Mouse (Mus musculus) large intestine, adult 2 months (tissue): ENCODE measurements at regions not wholly inside any gene's neighbourhood (a gene's known extent, or its start where the extent isn't known, plus 50 kb on each side); places are given as distances from the start of the nearest gene placed in this dataset.
"Not testable (repeated sequence)": the region's sequence is repeated elsewhere in the genome, so short reads cannot be mapped to it uniquely, and the experiment has no call there.

Experiments used
- DNase-seq: peaks from one replicate; pipeline ENCODE4 v3.0.0-alpha.2; 2012; ENCODE audit warnings: low read depth, low spot score
- whole genome bisulfite sequencing: fragments of 180-500 bp; shearing (Covaris S2); methylation state at CpG from one replicate; pipeline ENCODE4 v1.1.7; 2018; 5-methylcytosine and 5-hydroxymethylcytosine counted together

GRCm38 (mm10) chr2:117444671-117445070 lies 101.9 kb upstream of the Rasgrp1 start:
- no peak for DNase-seq
- 24% methylated on average over 5 of the region's 5 CpGs for WGBS

GRCm38 (mm10) chr2:117446876-117447275 lies 104.1 kb upstream of the Rasgrp1 start:
- DNase-seq, result no peak
- WGBS, result 73% methylated on average over 4 of the region's 4 CpGs

GRCm38 (mm10) chr2:117450172-117450865 lies 107.5 kb upstream of the Rasgrp1 start:
- WGBS, result 49% methylated on average over 7 of the region's 7 CpGs
- DNase-seq, result no peak

DNA sequence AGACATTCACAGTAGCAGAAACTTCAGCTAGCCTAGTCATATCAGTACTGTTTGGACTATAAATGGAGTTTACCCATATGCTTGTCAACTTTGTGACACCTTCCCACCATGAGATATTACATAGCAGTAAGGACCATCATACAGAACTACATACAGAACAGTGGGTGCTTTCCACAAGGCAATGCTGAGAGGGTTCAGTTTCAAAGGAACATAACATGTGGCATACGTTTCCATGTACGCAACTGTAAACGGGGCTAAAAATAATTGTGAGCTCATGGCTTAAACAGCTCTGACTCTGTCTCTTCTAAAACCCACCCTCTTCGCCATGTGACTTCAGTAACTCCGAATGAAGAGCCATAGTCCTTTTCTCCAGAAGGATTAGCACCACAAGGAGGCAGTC lies 109.0 kb upstream of the Rasgrp1 start:
- no peak for DNase-seq
- WGBS, result 65% methylated on average over 5 of the region's 5 CpGs

DNA sequence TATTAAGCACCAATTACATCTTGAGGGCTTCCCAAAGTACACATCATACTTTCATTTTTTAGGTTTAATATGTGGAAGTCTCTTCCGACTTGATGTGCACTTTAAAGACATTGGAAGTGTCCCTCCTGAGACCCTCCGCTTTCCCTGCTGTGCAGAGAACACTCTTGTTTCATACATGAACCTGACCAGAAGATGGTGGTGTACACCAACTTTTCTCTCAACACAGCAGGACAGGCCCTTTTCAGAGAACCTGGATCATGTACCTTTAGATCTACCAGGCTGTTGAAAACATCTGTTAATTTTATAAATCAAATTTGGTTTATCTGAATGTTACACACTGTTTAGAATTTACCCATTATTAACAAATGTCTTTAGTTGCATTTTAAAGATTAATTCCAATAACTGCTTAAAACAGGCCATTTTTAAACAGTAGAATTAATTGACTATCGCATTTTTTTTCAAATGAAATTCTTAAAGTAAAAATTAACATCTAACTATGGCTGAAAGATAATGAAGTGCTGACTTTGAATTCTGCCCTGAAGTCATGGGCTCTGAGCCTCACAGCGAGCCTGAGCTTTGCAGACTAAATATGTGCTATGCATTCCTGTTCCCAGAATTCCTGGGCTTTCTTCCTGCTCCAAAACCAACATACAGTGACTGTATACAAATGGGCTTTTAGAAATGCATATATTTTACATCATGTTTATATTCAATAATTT lies 112.4 kb upstream of the Rasgrp1 start:
- WGBS, result 78% methylated on average over 4 of the region's 4 CpGs

DNA sequence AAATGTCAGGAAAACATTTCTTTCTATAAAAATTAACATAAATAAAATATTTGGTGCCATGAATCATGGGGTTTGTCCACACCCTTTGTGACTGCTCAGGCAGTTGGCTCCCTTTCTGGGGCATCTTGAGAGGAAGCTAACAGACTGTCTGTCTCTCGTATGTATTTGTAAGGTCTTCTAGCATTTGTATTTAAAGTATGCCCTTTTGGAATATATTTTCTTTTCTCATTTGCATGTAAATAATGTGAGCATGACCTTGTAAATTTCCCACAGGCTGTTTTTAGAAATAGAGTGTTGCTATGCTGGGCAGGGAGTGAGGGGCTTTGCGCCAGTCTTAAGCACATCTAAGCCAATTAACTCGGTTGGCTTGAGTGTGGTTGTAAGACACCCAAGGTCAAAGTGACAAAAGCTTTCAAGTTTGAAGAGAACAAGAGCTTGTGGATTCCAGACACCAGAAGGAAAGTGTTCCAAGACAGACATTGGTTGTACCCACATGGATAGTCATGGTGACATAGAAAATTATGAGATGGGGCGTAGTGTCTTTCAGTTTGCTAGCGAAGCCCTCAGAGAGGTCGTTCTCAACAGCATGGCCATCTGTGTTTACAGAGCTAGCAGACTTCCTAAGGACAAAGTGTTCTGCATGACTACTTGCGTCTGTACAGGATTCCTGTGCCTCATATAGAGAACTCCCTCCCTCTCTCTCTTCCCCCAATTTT lies 113.1 kb upstream of the Rasgrp1 start:
- no peak for DNase-seq

More for the DNA sequence above, 112.4 kb upstream of the Rasgrp1 start:
- DNase-seq, result no peak

GRCm38 (mm10) chr2:117456456-117457020 lies 113.7 kb upstream of the Rasgrp1 start:
- no peak for DNase-seq
- WGBS, result 74% methylated on average over 13 of the region's 13 CpGs

More for the DNA sequence above, 113.1 kb upstream of the Rasgrp1 start:
- WGBS, result 55% methylated on average over 7 of the region's 7 CpGs

GRCm38 (mm10) chr2:117461541-117462290 lies 118.9 kb upstream of the Rasgrp1 start:
- 69% methylated on average over 4 of the region's 4 CpGs for WGBS
- DNase-seq, result no peak

DNA sequence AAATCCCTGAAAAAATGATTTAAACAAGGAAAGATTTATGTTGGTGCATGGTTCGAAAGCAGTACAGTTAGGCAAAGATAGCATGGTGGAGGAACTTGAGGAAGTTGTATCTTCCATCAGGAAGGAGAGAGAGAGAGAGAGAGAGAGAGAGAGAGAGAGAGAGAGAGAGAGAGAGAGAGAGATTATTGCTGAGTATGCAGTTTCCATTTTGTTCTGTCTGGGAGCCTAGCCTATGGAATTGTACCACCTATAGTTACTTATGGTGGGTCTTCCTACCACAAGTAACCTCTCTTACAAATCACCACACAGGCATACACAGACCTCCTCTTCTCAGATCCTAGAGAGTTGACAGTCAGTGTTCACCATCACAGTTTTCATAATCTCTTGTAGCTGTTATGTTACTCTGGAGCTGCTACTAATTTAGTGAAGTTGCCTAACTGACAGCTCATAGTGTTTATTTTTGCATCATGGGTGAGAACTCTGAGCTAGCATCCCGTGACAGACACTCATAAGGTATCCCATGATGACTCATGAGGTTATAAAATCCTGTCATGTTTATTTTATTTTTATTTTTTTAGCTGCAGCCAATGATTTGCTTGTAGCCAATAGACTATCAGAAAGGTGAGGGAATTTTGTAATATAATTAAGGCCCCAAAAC lies 132.2 kb upstream of the Rasgrp1 start:
- no peak for DNase-seq
- WGBS, result 50% methylated on average over 2 of the region's 2 CpGs

GRCm38 (mm10) chr2:117475561-117475960 lies 132.8 kb upstream of the Rasgrp1 start:
- no peak for DNase-seq
- WGBS, result 31% methylated on average over 3 of the region's 3 CpGs

- DNase-seq, result not testable (repeated sequence)
- 73% methylated on average over 11 of the region's 11 CpGs for WGBS
These were observed 134.7 kb upstream of the Rasgrp1 start for GRCm38 (mm10) chr2:117477503-117477902.

GRCm38 (mm10) chr2:117479244-117480009 lies 136.6 kb upstream of the Rasgrp1 start:
- DNase-seq, result not testable (repeated sequence)
- WGBS, result 57% methylated on average over 16 of the region's 16 CpGs

- 79% methylated on average over 2 of the region's 2 CpGs for WGBS
- DNase-seq, result no peak
These were observed 143.6 kb upstream of the Rasgrp1 start for GRCm38 (mm10) chr2:117486447-117486846.

- DNase-seq, result no peak
- 88% methylated on average over 5 of the region's 5 CpGs for WGBS
These were observed 155.8 kb upstream of the Rasgrp1 start for GRCm38 (mm10) chr2:117498565-117498964.

- no peak for DNase-seq
These were observed 159.8 kb upstream of the Rasgrp1 start for GRCm38 (mm10) chr2:117502611-117503010.

GRCm38 (mm10) chr2:117511737-117512136 lies 168.9 kb upstream of the Rasgrp1 start:
- WGBS, result 43% methylated on average over 3 of the region's 3 CpGs

GRCm38 (mm10) chr2:117512551-117512950 lies 169.8 kb upstream of the Rasgrp1 start:
- 29% methylated on average over 9 of the region's 9 CpGs for WGBS
- DNase-seq, result peak; percentile 4

More at GRCm38 (mm10) chr2:117511737-117512136, 168.9 kb upstream of the Rasgrp1 start:
- peak; percentile 10 for DNase-seq

GRCm38 (mm10) chr2:117524437-117524836 lies 181.6 kb upstream of the Rasgrp1 start:
- WGBS, result 76% methylated on average over 5 of the region's 5 CpGs
- DNase-seq, result no peak
